Comparison of ENCODE assay signal across 8 mouse cellular contexts in genomic region chr2:35464089-35464534, GRCm38 (mm10). TPM values are rescaled to one million over a fixed set of nuclear protein-coding genes. Genes with fewer than 3 reads are reported as not detected.
A peak's percentile ranks its signal among the peaks of the same experiment; 100 is the strongest.
DNase-seq lines count a peak whose midpoint lies in the region; ATAC-seq lines count a peak whose summit lies in the region.
"Had no signal": no experiment of that assay in that cellular context is flagged by ENCODE, and none has a peak within 500 bp of the region (broad histone marks: within the 10 kb centered on the region; RNA-seq: fewer than 3 reads in every experiment).

No protein-coding gene starts in this region.

- H3K4me3 ChIP-seq in kidney, embryonic 15.5 days (replicated peaks) = no peak overlapping the region
- H3K4me3 ChIP-seq: layer of hippocampus, adult 2 months had no signal

- H3K27ac ChIP-seq in kidney, embryonic 15.5 days = peak overlapping the region; percentile 81
- H3K27ac ChIP-seq: layer of hippocampus, adult 2 months had no signal

- no peak for ATAC-seq in kidney, embryonic 15.5 days (replicated peaks; ENCODE audit: low FRiP score)
- ATAC-seq in CD4-positive, CD25-positive, alpha-beta regulatory T cell, adult 4 months = peak; percentile 9

- peaks cover 40% of the 10 kb centered on the region for H3K4me1 ChIP-seq in kidney, embryonic 15.5 days

- no peaks in the 10 kb centered on the region for H3K36me3 ChIP-seq in kidney, embryonic 15.5 days

- peak overlapping the region; percentile 92 for H3K4me2 ChIP-seq in kidney, embryonic 15.5 days

- no peak overlapping the region for H3K9ac ChIP-seq in kidney, embryonic 15.5 days

- no peak for DNase-seq in kidney, adult 18-20 months
- DNase-seq in ES-CJ7 (ENCODE audit: low read depth, low spot score) = peak; percentile 19
- peak; percentile 4 for DNase-seq in liver
- DNase-seq in spleen, postnatal 14 days (ENCODE audit: low spot score in 2 of 2) = no peak
- DNase-seq in urinary bladder, postnatal 36 days (ENCODE audit: low spot score in 2 of 2) = no peak

- no peaks in the 10 kb centered on the region for H3K27me3 ChIP-seq in kidney, embryonic 15.5 days

- WGBS in kidney, embryonic 15.5 days = 59% methylated on average over 7 of the region's 7 CpGs

- no peaks in the 10 kb centered on the region for H3K9me3 ChIP-seq in kidney, embryonic 15.5 days (replicated peaks)

RNA-seq across cellular contexts. Expression of gene Ggta1, which starts 1.1 kb away (rescaled TPM):
- 20.5 and 22.3 TPM in 2 replicates for polyA plus RNA-seq in kidney, embryonic 15.5 days (2015; fragmentation: Nextera tagmentation; extraction: Ambion mirVana)
- polyA plus RNA-seq in CD4-positive, CD25-positive, alpha-beta regulatory T cell, adult 4 months (2017; shearing (Covaris generic)) = 10 to 100 TPM; 19.3 to 28.4 TPM

Comparison
In these comparisons a context has a peak if more than half of its experiments do, and no peak if none do; other contexts are left out.
1. DNase-seq: peak in ES-CJ7 (single experiment) and liver (single experiment); none in kidney, adult 18-20 months (single experiment), spleen, postnatal 14 days (0 of 2) and urinary bladder, postnatal 36 days (0 of 2).